Mouse (Mus musculus): ENCODE measurements around the gene Rbm12. TPM values are rescaled to one million over a fixed set of nuclear protein-coding genes. Genes with fewer than 3 reads are reported as not detected.

The Rbm12 gene
- polyA plus RNA-seq, 1 experiment from 2014 or later, result 30.1 TPM

DNA sequence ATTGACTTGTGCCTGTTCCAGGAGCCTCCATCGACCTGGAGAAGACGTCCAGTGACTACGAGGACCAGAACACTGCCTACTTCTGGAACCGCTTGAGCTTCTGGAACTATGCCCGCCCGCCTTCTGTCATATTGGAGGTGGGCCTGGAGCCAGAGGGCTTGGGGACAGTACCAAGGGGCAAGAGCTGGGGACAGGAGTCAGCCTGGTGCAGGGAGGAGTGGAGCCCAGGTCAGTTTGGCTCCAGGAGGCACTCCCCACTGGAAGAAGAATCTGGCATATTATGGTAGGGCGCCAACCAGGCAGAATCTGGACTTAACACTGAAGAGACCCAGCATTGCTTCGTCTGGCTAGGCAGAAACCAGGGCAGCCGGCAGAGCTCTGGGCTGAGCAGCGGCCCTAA is 43.9 kb downstream of the Rbm12 start:
- peaks cover 7% of the 10 kb centered on the region for H3K4me1 ChIP-seq (ENCODE audit: control insufficient read depth, insufficient read depth, low read length)
- no peak overlapping the region for H3K4me3 ChIP-seq (ENCODE audit: low read depth, low read length)
- no peaks in the 10 kb centered on the region for H3K27me3 ChIP-seq (replicated peaks; ENCODE audit: control insufficient read depth, insufficient read depth, low read length)
- H3K9me3 ChIP-seq (replicated peaks; ENCODE audit: control insufficient read depth, low read length), result no peaks in the 10 kb centered on the region
- DNase-seq (ENCODE audit: low spot score) (no peak), ATAC-seq (no peak)
- H3K9ac ChIP-seq (ENCODE audit: low read length), result no peak overlapping the region
- 88% methylated on average over 10 of the region's 10 CpGs for WGBS
- no peak overlapping the region for H3K4me2 ChIP-seq (ENCODE audit: low read length)
- peaks cover 50% of the 10 kb centered on the region for H3K36me3 ChIP-seq (ENCODE audit: control insufficient read depth, insufficient read depth, low read length)
- H3K27ac ChIP-seq (ENCODE audit: low read depth, low read length), result no peak overlapping the region

- WGBS, result 40% methylated on average over 10 of the region's 10 CpGs
- ATAC-seq, result 0 out of 2 replicates have a peak, but pooled peaks have one; percentile 2
- Histone ChIP-seq H3K4me1 (ENCODE audit: control insufficient read depth, insufficient read depth, low read length) (peaks cover 7% of the 10 kb centered on the region), H3K9me3 (replicated peaks; ENCODE audit: control insufficient read depth, low read length) (no peaks in the 10 kb centered on the region), H3K27me3 (replicated peaks; ENCODE audit: control insufficient read depth, insufficient read depth, low read length) (no peaks in the 10 kb centered on the region), H3K36me3 (ENCODE audit: control insufficient read depth, insufficient read depth, low read length) (peaks cover 32% of the 10 kb centered on the region), H3K4me3 (ENCODE audit: low read depth, low read length) (peak overlapping the region; percentile 77), H3K4me2 (ENCODE audit: low read length) (peak overlapping the region; percentile 94), H3K27ac (ENCODE audit: low read depth, low read length) (no peak overlapping the region), H3K9ac (ENCODE audit: low read length) (peak overlapping the region; percentile 86)
- DNase-seq (ENCODE audit: low spot score), result no peak
Measured at GRCm38 (mm10) chr2:156066126-156066525, 45.7 kb downstream of the Rbm12 start.

DNA sequence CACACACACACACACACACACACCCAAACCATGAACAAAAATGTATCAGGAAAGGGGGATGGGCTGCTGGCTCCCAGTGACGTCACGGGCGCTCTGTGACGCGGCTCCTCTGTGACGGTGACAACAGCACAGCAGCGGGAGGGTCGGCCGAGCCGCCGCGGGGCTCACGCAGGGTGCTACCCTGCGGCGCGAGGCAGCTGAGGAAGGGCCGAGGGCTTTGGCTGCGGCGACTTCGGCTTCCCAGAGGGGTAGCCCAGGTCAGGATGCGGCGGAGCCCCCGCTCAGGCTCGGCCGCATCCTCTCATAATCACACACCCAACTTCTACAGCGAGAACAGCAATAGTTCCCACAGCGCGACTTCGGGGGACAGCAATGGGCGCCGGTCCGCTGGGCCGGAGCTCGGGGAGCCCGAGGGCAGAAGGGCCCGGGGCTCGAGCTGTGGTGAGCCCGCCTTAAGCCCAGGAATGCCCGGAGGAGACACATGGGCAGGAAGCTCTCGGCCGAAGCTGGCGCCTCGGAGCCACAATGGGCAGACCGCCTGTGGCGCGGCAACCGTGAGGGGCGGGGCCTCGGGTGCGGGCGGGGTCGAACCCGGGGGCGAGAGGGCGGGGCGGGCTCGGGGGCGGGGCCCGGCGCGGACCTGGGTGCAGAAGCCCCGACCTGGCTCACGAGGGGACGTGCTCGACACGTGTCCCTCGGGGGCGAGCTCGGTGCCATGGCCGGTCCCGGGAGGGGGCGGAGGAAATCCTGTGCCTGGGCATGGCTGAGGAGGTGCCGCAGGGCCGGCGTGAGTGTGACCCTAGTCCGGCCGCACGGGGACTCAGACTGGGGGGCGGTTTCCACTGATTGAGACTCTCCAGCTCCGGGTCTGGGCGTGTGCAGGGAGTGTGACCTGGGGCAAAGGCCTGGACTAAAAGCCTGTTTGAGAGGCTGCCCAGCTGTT is 46.4 kb downstream of the Rbm12 start, which contains the start of gene Spag4:
Gene Spag4 (plus strand): TSS at position 77 of the 943 bp plus-strand sequence.
- Histone ChIP-seq H3K4me3 (ENCODE audit: low read depth, low read length) (peak within 1 kb of the TSS; percentile 77), H3K9me3 (replicated peaks; ENCODE audit: control insufficient read depth, low read length) (no peaks in the 10 kb centered on the region), H3K27me3 (replicated peaks; ENCODE audit: control insufficient read depth, insufficient read depth, low read length) (no peaks in the 10 kb centered on the region), H3K9ac (ENCODE audit: low read length) (peak within 1 kb of the TSS; percentile 86), H3K36me3 (ENCODE audit: control insufficient read depth, insufficient read depth, low read length) (peaks cover 27% of the 10 kb centered on the region), H3K4me1 (ENCODE audit: control insufficient read depth, insufficient read depth, low read length) (peaks cover 7% of the 10 kb centered on the region), H3K27ac (ENCODE audit: low read depth, low read length) (peak within 1 kb of the TSS; percentile 76), H3K4me2 (ENCODE audit: low read length) (peak within 1 kb of the TSS; percentile 94)
- DNase-seq (ENCODE audit: low spot score) (peak; percentile 77), ATAC-seq (peak; percentile 89)
- under 1% methylated on average over 73 of the region's 81 CpGs for WGBS

DNA sequence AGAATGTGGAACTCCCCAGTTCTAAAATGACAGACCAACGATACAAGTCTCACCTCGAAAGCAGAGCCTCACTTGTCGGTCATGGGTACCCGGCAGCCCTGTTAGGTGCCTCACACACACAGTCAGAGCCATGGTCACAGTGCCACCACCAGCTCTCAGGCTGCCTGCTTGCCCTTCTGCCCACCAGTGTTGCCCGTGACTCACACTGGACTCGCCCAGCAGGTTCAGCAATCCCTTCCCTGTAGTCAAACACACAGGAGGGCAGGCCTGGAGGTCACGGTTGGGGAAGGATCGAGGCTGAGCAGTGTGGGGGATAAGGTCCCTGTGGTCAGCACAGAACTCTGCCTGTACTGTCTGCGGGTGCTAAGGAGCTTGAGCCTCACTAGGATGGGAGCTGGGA is 59.0 kb downstream of the Rbm12 start, which contains the start of gene Fer1l4:
Gene Fer1l4 (minus strand): TSS at position 132 of the 400 bp plus-strand sequence.
- H3K4me3 ChIP-seq (ENCODE audit: low read depth, low read length), result no peak within 1 kb of the TSS
- DNase-seq (ENCODE audit: low spot score), result no peak
- no peaks in the 10 kb centered on the region for H3K4me1 ChIP-seq (ENCODE audit: control insufficient read depth, insufficient read depth, low read length)
- H3K27me3 ChIP-seq (replicated peaks; ENCODE audit: control insufficient read depth, insufficient read depth, low read length), result no peaks in the 10 kb centered on the region
- no peak within 1 kb of the TSS for H3K4me2 ChIP-seq (ENCODE audit: low read length)
- no peak within 1 kb of the TSS for H3K9ac ChIP-seq (ENCODE audit: low read length)
- ATAC-seq, result no peak
- H3K27ac ChIP-seq (ENCODE audit: low read depth, low read length), result no peak within 1 kb of the TSS
- 78% methylated on average over 9 of the region's 9 CpGs for WGBS
- H3K36me3 ChIP-seq (ENCODE audit: control insufficient read depth, insufficient read depth, low read length), result no peaks in the 10 kb centered on the region
- H3K9me3 ChIP-seq (replicated peaks; ENCODE audit: control insufficient read depth, low read length), result no peaks in the 10 kb centered on the region

GRCm38 (mm10) chr2:156047929-156048328 is 63.8 kb downstream of the Rbm12 start:
- no peak overlapping the region; the same call in 1 of the 2 replicates for H3K4me2 ChIP-seq (ENCODE audit: low read length)
- no peaks in the 10 kb centered on the region for H3K27me3 ChIP-seq (replicated peaks; ENCODE audit: control insufficient read depth, insufficient read depth, low read length)
- WGBS, result 7% methylated on average over 19 of the region's 19 CpGs
- no peaks in the 10 kb centered on the region for H3K4me1 ChIP-seq (ENCODE audit: control insufficient read depth, insufficient read depth, low read length)
- H3K36me3 ChIP-seq (ENCODE audit: control insufficient read depth, insufficient read depth, low read length), result no peaks in the 10 kb centered on the region
- H3K9me3 ChIP-seq (replicated peaks; ENCODE audit: control insufficient read depth, low read length), result no peaks in the 10 kb centered on the region
- no peak overlapping the region for H3K27ac ChIP-seq (ENCODE audit: low read depth, low read length)
- no peak for DNase-seq (ENCODE audit: low spot score)
- no peak for ATAC-seq
- no peak overlapping the region for H3K9ac ChIP-seq (ENCODE audit: low read length)
- no peak overlapping the region for H3K4me3 ChIP-seq (ENCODE audit: low read depth, low read length)

GRCm38 (mm10) chr2:156042903-156043302 is 68.9 kb downstream of the Rbm12 start:
- 80% methylated on average over 8 of the region's 8 CpGs for WGBS
- no peak for ATAC-seq

More at GRCm38 (mm10) chr2:156042903-156043302, 68.9 kb downstream of the Rbm12 start:
- Histone ChIP-seq H3K36me3 (ENCODE audit: control insufficient read depth, insufficient read depth, low read length) (no peaks in the 10 kb centered on the region), H3K9ac (ENCODE audit: low read length) (no peak overlapping the region), H3K4me1 (ENCODE audit: control insufficient read depth, insufficient read depth, low read length) (no peaks in the 10 kb centered on the region), H3K27me3 (replicated peaks; ENCODE audit: control insufficient read depth, insufficient read depth, low read length) (no peaks in the 10 kb centered on the region), H3K4me3 (ENCODE audit: low read depth, low read length) (no peak overlapping the region), H3K9me3 (replicated peaks; ENCODE audit: control insufficient read depth, low read length) (no peaks in the 10 kb centered on the region), H3K4me2 (ENCODE audit: low read length) (no peak overlapping the region), H3K27ac (ENCODE audit: low read depth, low read length) (no peak overlapping the region)
- DNase-seq (ENCODE audit: low spot score), result no peak

Other genes with a start within 250 kb of the Rbm12 start
- 67.4 and 83.4 TPM in 2 replicates for gene Uqcc1, start 181.7 kb downstream of the Rbm12 start, polyA plus RNA-seq (2014; fragmentation: Nextera tagmentation; extraction: Ambion mirVana)
- gene Gm15557, start 171.2 kb downstream of the Rbm12 start, polyA plus RNA-seq (2014; fragmentation: Nextera tagmentation; extraction: Ambion mirVana), result not detected in 2 replicates
- gene Gdf5, start 166.6 kb downstream of the Rbm12 start, polyA plus RNA-seq (2014; fragmentation: Nextera tagmentation; extraction: Ambion mirVana), result 2.2 and 2.5 TPM in 2 replicates
- 7.0 and 9.7 TPM in 2 replicates for gene Cep250, start 155.5 kb downstream of the Rbm12 start, polyA plus RNA-seq (2014; fragmentation: Nextera tagmentation; extraction: Ambion mirVana)
- 0.63 and 1.0 TPM in 2 replicates for gene 6430550D23Rik, start 104.0 kb downstream of the Rbm12 start, polyA plus RNA-seq (2014; fragmentation: Nextera tagmentation; extraction: Ambion mirVana)
- gene Ergic3, start 103.9 kb downstream of the Rbm12 start, polyA plus RNA-seq (2014; fragmentation: Nextera tagmentation; extraction: Ambion mirVana), result 391 and 444 TPM in 2 replicates
- not detected in 2 replicates for gene Fer1l4, start 59.0 kb downstream of the Rbm12 start, polyA plus RNA-seq (2014; fragmentation: Nextera tagmentation; extraction: Ambion mirVana)
- 4.6 and 5.1 TPM in 2 replicates for gene Spag4, start 46.8 kb downstream of the Rbm12 start, polyA plus RNA-seq (2014; fragmentation: Nextera tagmentation; extraction: Ambion mirVana)
- 18.5 and 24.9 TPM in 2 replicates for gene Cpne1, start within 50 bp of the Rbm12 start, polyA plus RNA-seq (2014; fragmentation: Nextera tagmentation; extraction: Ambion mirVana)
- gene Gm28036, start 15.1 kb upstream of the Rbm12 start, polyA plus RNA-seq (2014; fragmentation: Nextera tagmentation; extraction: Ambion mirVana), result 10.5 and 16.2 TPM in 2 replicates
- gene Romo1, start 32.1 kb upstream of the Rbm12 start, polyA plus RNA-seq (2014; fragmentation: Nextera tagmentation; extraction: Ambion mirVana), result 409 and 502 TPM in 2 replicates
- 38.0 and 40.4 TPM in 2 replicates for gene Nfs1, start 32.2 kb upstream of the Rbm12 start, polyA plus RNA-seq (2014; fragmentation: Nextera tagmentation; extraction: Ambion mirVana)
- gene Rbm39, start 68.3 kb upstream of the Rbm12 start, polyA plus RNA-seq (2014; fragmentation: Nextera tagmentation; extraction: Ambion mirVana), result 502 and 507 TPM in 2 replicates
- 121 and 143 TPM in 2 replicates for gene Phf20, start 84.5 kb upstream of the Rbm12 start, polyA plus RNA-seq (2014; fragmentation: Nextera tagmentation; extraction: Ambion mirVana)
- gene Cnbd2, start 200.3 kb upstream of the Rbm12 start, polyA plus RNA-seq (2014; fragmentation: Nextera tagmentation; extraction: Ambion mirVana), result 4.8 and 4.9 TPM in 2 replicates
- gene Scand1, start 200.7 kb upstream of the Rbm12 start, polyA plus RNA-seq (2014; fragmentation: Nextera tagmentation; extraction: Ambion mirVana), result 67.2 and 67.3 TPM in 2 replicates